Mouse (Mus musculus) G1E (cell line): ENCODE data around the gene Schip1.

ENCODE experiments used
- CTCF ChIP-seq: IDR thresholded peaks from 2 replicates; pipeline ENCODE4 v1.5.1; 2012; ENCODE audit warnings: low read depth, low read length, inconsistent platforms, mixed read lengths
- GATA1 ChIP-seq: IDR thresholded peaks from 2 replicates; pipeline ENCODE4 v1.6.1; 2012; ENCODE audit warnings: borderline replicate concordance, low read length, inconsistent platforms, mixed read lengths
- GATA2 ChIP-seq: IDR thresholded peaks from 2 replicates; pipeline ENCODE4 v1.6.1; 2012; ENCODE audit warnings: low read depth, low read length, inconsistent platforms, borderline replicate concordance
- POLR2AphosphoS5 ChIP-seq: IDR thresholded peaks from 2 replicates; pipeline ENCODE4 v1.6.1; 2012; ENCODE audit warnings: low read depth, low read length, inconsistent platforms; ENCODE audit not compliant: insufficient replicate concordance
- TAL1 ChIP-seq: conservative IDR thresholded peaks from 2 replicates; pipeline ENCODE4 v1.6.1; 2012; ENCODE audit warnings: low read depth, low read length, inconsistent platforms, mixed read lengths

DNA sequence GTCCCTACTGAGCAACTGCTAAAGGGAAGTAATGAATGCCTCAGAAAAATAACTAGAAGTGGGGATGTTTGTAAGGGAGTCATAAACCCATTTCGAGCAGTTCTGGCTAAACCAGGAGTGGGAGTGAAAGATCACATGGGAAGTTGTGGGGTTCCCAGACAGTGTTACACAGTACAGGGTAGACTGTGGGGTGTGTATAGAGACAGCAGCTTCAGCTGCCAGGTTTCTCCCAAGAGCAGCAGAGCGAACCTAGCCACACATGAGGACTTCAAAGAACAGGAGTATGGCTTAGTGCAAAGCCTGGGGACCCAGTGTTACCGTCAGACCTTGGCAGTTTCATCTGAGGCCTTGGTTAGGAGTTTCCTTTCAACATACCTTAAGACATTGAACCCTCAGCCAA is 568.1 kb downstream of the Schip1 start:
- no peak for TF ChIP-seq CTCF
- no peak for TF ChIP-seq GATA1
- TF ChIP-seq TAL1: no peak
- TF ChIP-seq GATA2: no peak
- no peak for TF ChIP-seq POLR2AphosphoS5
